Mouse (Mus musculus) C2C12 (cell line): ENCODE measurements around the gene Cltc. TPM values are rescaled to one million over a fixed set of nuclear protein-coding genes. Genes with fewer than 3 reads are reported as not detected.
"Not testable (repeated sequence)": the region's sequence is repeated elsewhere in the genome, so short reads cannot be mapped to it uniquely, and the experiment has no call there.

Experiments
- H3K27me3 ChIP-seq: one replicate; pipeline ENCODE4 v1.6.1; 2011; ENCODE audit not compliant: control insufficient read depth, insufficient read depth, insufficient read length
- H3K36me3 ChIP-seq: one replicate; pipeline ENCODE4 v1.6.1; 2011; ENCODE audit not compliant: control insufficient read depth, insufficient read depth
- H3K4me3 ChIP-seq: one replicate; pipeline ENCODE4 v1.5.1; 2011; ENCODE audit warnings: mild to moderate bottlenecking, control low read depth; ENCODE audit not compliant: poor library complexity, insufficient read depth, severe bottlenecking
- H3K79me2 ChIP-seq: one replicate; pipeline ENCODE4 v1.6.1; 2011; ENCODE audit not compliant: control insufficient read depth, insufficient read depth
- H3K79me3 ChIP-seq: one replicate; pipeline ENCODE4 v1.6.1; 2011; ENCODE audit warnings: low read depth, control low read depth
- H3ac ChIP-seq: one replicate; pipeline ENCODE3; 2011; ENCODE audit warnings: low read depth; ENCODE audit not compliant: control insufficient read depth, insufficient read length
- CEBPB ChIP-seq: IDR thresholded peaks from one replicate; pipeline ENCODE4 v1.6.1; 2011; ENCODE audit warnings: low read depth, mild to moderate bottlenecking, control low read depth, moderate library complexity
- CTCF ChIP-seq: IDR thresholded peaks from one replicate; pipeline ENCODE4 v1.5.1; 2011; ENCODE audit not compliant: control insufficient read depth, insufficient read depth, insufficient read length
- FOSL1 ChIP-seq: IDR thresholded peaks from one replicate; pipeline ENCODE4 v1.8.0; 2011; ENCODE audit warnings: mild to moderate bottlenecking, low read length; ENCODE audit not compliant: poor library complexity, insufficient read depth, severe bottlenecking
- MAX ChIP-seq: IDR thresholded peaks from one replicate; pipeline ENCODE4 v1.6.1; 2011; ENCODE audit warnings: mild to moderate bottlenecking, control low read depth
- MYOD1 ChIP-seq: IDR thresholded peaks from one replicate; pipeline ENCODE4 v1.6.1; 2011; ENCODE audit warnings: low read depth; ENCODE audit not compliant: control insufficient read depth, insufficient read length
- MYOG ChIP-seq: IDR thresholded peaks from one replicate; pipeline ENCODE4 v1.6.1; 2011; ENCODE audit not compliant: control insufficient read depth, insufficient read length; ENCODE audit errors: extremely low read depth
- USF1 ChIP-seq: IDR thresholded peaks from one replicate; pipeline ENCODE4 v1.6.1; 2011; ENCODE audit warnings: low read depth, mild to moderate bottlenecking, control low read depth, moderate library complexity
- polyA plus RNA-seq: library from polyadenylated mRNA; unstranded; fragments of >200 nt; fragmentation: generic; extraction: Trizol; gene quantifications from one replicate; pipeline ENCODE4 v1.2.1, GENCODE M21; 2012; ENCODE audit warnings: missing spikeins

The Cltc gene
- polyA plus RNA-seq, 1 experiment = 65.1 TPM

- H3K36me3 ChIP-seq = peaks cover 23% of the 10 kb centered on the region
These were observed 7.5 kb downstream of the Cltc start for GRCm38 (mm10) chr11:86749776-86750423.

GRCm38 (mm10) chr11:86745634-86746404, 11.5 kb downstream of the Cltc start:
- Histone ChIP-seq H3K79me2 (peaks cover 100% of the 10 kb centered on the region), H3ac (no peak overlapping the region), H3K27me3 (no peaks in the 10 kb centered on the region), H3K36me3 (peaks cover 15% of the 10 kb centered on the region), H3K79me3 (peaks cover 100% of the 10 kb centered on the region), H3K4me3 (no peak overlapping the region)
- TF ChIP-seq CEBPB (no peak), FOSL1 (no peak), USF1 (no peak), CTCF (no peak)

More at GRCm38 (mm10) chr11:86749776-86750423, 7.5 kb downstream of the Cltc start:
- TF ChIP-seq MAX (no peak), MYOD1 (no peak), MYOG (no peak), CTCF (no peak), FOSL1 (no peak), USF1 (no peak), CEBPB (no peak)
- no peaks in the 10 kb centered on the region for H3K27me3 ChIP-seq
- H3K4me3 ChIP-seq = no peak overlapping the region
- no peak overlapping the region for H3ac ChIP-seq
- H3K79me3 ChIP-seq = peaks cover 100% of the 10 kb centered on the region
- H3K79me2 ChIP-seq = peaks cover 100% of the 10 kb centered on the region

- TF ChIP-seq MYOD1 (no peak), CTCF (no peak), CEBPB (no peak), USF1 (no peak), MAX (no peak), FOSL1 (no peak), MYOG (no peak)
- Histone ChIP-seq H3K79me3 (peaks cover 98% of the 10 kb centered on the region), H3ac (no peak overlapping the region), H3K27me3 (no peaks in the 10 kb centered on the region), H3K36me3 (peaks cover 19% of the 10 kb centered on the region), H3K79me2 (peaks cover 100% of the 10 kb centered on the region), H3K4me3 (no peak overlapping the region)
These were observed 14.8 kb downstream of the Cltc start for GRCm38 (mm10) chr11:86742605-86743004.

DNA sequence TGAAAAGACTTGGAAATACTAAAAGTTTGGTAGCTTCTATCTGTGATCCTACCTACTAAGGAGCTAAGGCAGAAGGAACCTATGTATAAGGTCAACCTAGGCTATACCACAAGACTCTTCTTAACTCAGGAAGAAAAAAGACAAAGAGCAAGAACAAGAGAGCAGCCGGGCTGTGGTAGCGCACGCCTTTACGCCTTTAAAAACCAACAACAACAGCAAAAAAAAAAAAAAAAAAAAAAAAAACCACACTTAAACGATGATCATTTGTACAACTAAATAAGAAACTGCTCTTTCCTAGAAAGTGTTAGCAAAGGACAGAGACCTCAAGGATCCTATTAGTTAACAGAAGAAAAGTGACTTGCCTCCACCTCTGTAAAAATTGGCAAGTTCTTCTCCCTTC, 15.9 kb downstream of the Cltc start:
- H3ac ChIP-seq = no peak overlapping the region
- TF ChIP-seq MYOD1 (no peak), CEBPB (no peak), MAX (no peak), CTCF (no peak), MYOG (no peak), FOSL1 (no peak), USF1 (no peak)
- H3K36me3 ChIP-seq = peaks cover 25% of the 10 kb centered on the region

GRCm38 (mm10) chr11:86739470-86739869, 17.9 kb downstream of the Cltc start:
- TF ChIP-seq CEBPB = no peak
- TF ChIP-seq MYOG = no peak
- no peak for TF ChIP-seq USF1
- TF ChIP-seq FOSL1 = no peak
- no peak for TF ChIP-seq MAX
- TF ChIP-seq MYOD1 = no peak
- TF ChIP-seq CTCF = no peak
- Histone ChIP-seq H3K36me3 (peaks cover 38% of the 10 kb centered on the region), H3K27me3 (no peaks in the 10 kb centered on the region), H3ac (no peak overlapping the region), H3K79me3 (peaks cover 81% of the 10 kb centered on the region), H3K79me2 (peaks cover 99% of the 10 kb centered on the region), H3K4me3 (no peak overlapping the region)

More for the DNA sequence above, 15.9 kb downstream of the Cltc start:
- H3K27me3 ChIP-seq = no peaks in the 10 kb centered on the region
- no peak overlapping the region for H3K4me3 ChIP-seq
- H3K79me2 ChIP-seq = peaks cover 100% of the 10 kb centered on the region
- peaks cover 94% of the 10 kb centered on the region for H3K79me3 ChIP-seq

- Histone ChIP-seq H3K79me2 (peaks cover 99% of the 10 kb centered on the region), H3K36me3 (peaks cover 42% of the 10 kb centered on the region), H3K27me3 (no peaks in the 10 kb centered on the region), H3K79me3 (peaks cover 77% of the 10 kb centered on the region), H3ac (no peak overlapping the region), H3K4me3 (no peak overlapping the region)
- TF ChIP-seq FOSL1 = no peak
- TF ChIP-seq MYOG = no peak
- no peak for TF ChIP-seq MYOD1
- no peak for TF ChIP-seq CEBPB
- no peak for TF ChIP-seq CTCF
- no peak for TF ChIP-seq USF1
- no peak for TF ChIP-seq MAX
These were observed 18.4 kb downstream of the Cltc start for GRCm38 (mm10) chr11:86738956-86739355.

GRCm38 (mm10) chr11:86738308-86738707, 19.1 kb downstream of the Cltc start:
- Histone ChIP-seq H3K79me3 (peaks cover 74% of the 10 kb centered on the region), H3K36me3 (peaks cover 44% of the 10 kb centered on the region), H3K79me2 (peaks cover 99% of the 10 kb centered on the region)
- H3K27me3 ChIP-seq, H3K4me3 ChIP-seq, H3ac ChIP-seq: not testable (repeated sequence)
